Mouse (Mus musculus): ENCODE measurements around the gene 4930550C14Rik.

DNA sequence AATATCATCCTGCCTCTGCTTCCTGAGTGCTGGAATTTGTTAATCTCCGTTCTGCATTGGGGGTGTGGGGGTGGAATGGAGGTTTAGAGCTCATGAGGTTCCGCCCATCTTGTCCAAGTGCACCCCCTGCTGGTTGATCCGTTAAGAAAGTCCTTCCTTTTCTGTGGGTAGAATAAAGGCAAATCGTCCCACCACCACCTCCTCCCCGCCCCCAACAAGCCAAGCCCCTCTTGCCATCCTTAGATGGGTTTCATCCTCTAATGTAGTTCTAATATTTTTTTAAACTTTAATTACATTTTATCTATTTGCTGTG, 3.8 kb upstream of the 4930550C14Rik start:
- peak; percentile 44 for TF ChIP-seq CTCF (conservative IDR thresholded peaks at IDR 0.05; ENCODE audit: low read length)
- TF ChIP-seq POU5F1 (IDR thresholded peaks at IDR 0.05; ENCODE audit: borderline replicate concordance, low read length) = no peak
- no peak for TF ChIP-seq NANOG (IDR thresholded peaks at IDR 0.05; ENCODE audit: borderline replicate concordance, low read length)
